Mouse (Mus musculus) myocyte (in vitro differentiated cells): ENCODE results near the gene Crx. TPM values are rescaled to one million over a fixed set of nuclear protein-coding genes. Genes with fewer than 3 reads are reported as not detected.
"Not testable (repeated sequence)": the region's sequence is repeated elsewhere in the genome, so short reads cannot be mapped to it uniquely, and the experiment has no call there.

Experiments used
- H3K27me3 ChIP-seq: one replicate; pipeline ENCODE4 v1.6.1; 2011; ENCODE audit not compliant: control insufficient read depth, insufficient read depth, insufficient read length
- H3K36me3 ChIP-seq: one replicate; pipeline ENCODE4 v1.6.1; 2011; ENCODE audit not compliant: control insufficient read depth, insufficient read depth
- H3K4me2 ChIP-seq: one replicate; pipeline ENCODE4 v1.6.1; 2011; ENCODE audit warnings: low read depth, control low read depth
- H3K4me3 ChIP-seq: one replicate; pipeline ENCODE4 v1.5.1; 2011; ENCODE audit warnings: mild to moderate bottlenecking, control low read depth, moderate library complexity
- H3K79me2 ChIP-seq: one replicate; pipeline ENCODE4 v1.6.1; 2011; ENCODE audit not compliant: control insufficient read depth, insufficient read depth
- H3ac ChIP-seq: one replicate; pipeline ENCODE4 v1.6.1; 2011; ENCODE audit not compliant: control insufficient read depth, insufficient read length
- CEBPB ChIP-seq: IDR thresholded peaks from 2 replicates; pipeline ENCODE4 v1.6.1; 2011; ENCODE audit warnings: mild to moderate bottlenecking, moderate library complexity; ENCODE audit not compliant: poor library complexity, insufficient read depth, severe bottlenecking
- E2F4 ChIP-seq: IDR thresholded peaks from one replicate; pipeline ENCODE4 v1.6.1; 2011; ENCODE audit warnings: mild to moderate bottlenecking, control low read depth, moderate library complexity; ENCODE audit not compliant: insufficient read depth
- MAX ChIP-seq: IDR thresholded peaks from one replicate; pipeline ENCODE4 v1.6.1; 2011; ENCODE audit warnings: low read depth, mild to moderate bottlenecking, control low read depth
- MYOD1 ChIP-seq, 3 experiments: IDR thresholded peaks; one replicate each; pipeline ENCODE4 v1.6.1; 2011; ENCODE audit warnings: control low read depth in 2 of 3, low read depth in 2 of 3, mild to moderate bottlenecking in 2 of 3, moderate library complexity in 1 of 3; ENCODE audit not compliant: insufficient read length in 2 of 3, control insufficient read depth in 1 of 3
- MYOG ChIP-seq, 3 experiments: IDR thresholded peaks; one replicate each; pipeline ENCODE4 v1.6.1; 2011; ENCODE audit warnings: control low read depth in 2 of 3, low read depth in 2 of 3, mild to moderate bottlenecking in 2 of 3; ENCODE audit not compliant: insufficient read length in 2 of 3, control insufficient read depth in 1 of 3, insufficient read depth in 1 of 3
- POLR2A ChIP-seq: IDR thresholded peaks from one replicate; pipeline ENCODE4 v1.6.1; 2011; ENCODE audit warnings: low read depth, mild to moderate bottlenecking, control low read depth, moderate library complexity; ENCODE audit not compliant: insufficient read length
- POLR2AphosphoS2 ChIP-seq: IDR thresholded peaks from one replicate; pipeline ENCODE4 v1.6.1; 2011; ENCODE audit warnings: low read depth, control low read depth; ENCODE audit not compliant: insufficient read length
- REST ChIP-seq: IDR thresholded peaks from one replicate; pipeline ENCODE4 v1.6.1; 2011; ENCODE audit warnings: mild to moderate bottlenecking, control low read depth, moderate library complexity; ENCODE audit not compliant: insufficient read depth, insufficient read length
- SRF ChIP-seq: IDR thresholded peaks from one replicate; pipeline ENCODE4 v1.6.1; 2011; ENCODE audit warnings: low read depth; ENCODE audit not compliant: control insufficient read depth, insufficient read length
- TCF12 ChIP-seq: IDR thresholded peaks from one replicate; pipeline ENCODE4 v1.6.1; 2011; ENCODE audit warnings: mild to moderate bottlenecking, control low read depth; ENCODE audit not compliant: poor library complexity, insufficient read depth, severe bottlenecking
- TCF3 ChIP-seq: IDR thresholded peaks from one replicate; pipeline ENCODE4 v1.6.1; 2011; ENCODE audit warnings: low read depth, control low read depth; ENCODE audit not compliant: insufficient read length
- USF1 ChIP-seq: IDR thresholded peaks from one replicate; pipeline ENCODE4 v1.6.1; 2011; ENCODE audit warnings: low read depth, mild to moderate bottlenecking, control low read depth, moderate library complexity
- polyA plus RNA-seq: library from polyadenylated mRNA; unstranded; fragments of >200 nt; fragmentation: generic; extraction: Trizol; gene quantifications from one replicate; pipeline ENCODE4 v1.2.1, GENCODE M21; 2012; ENCODE audit warnings: missing spikeins

Crx gene
- polyA plus RNA-seq, 1 experiment = not detected

- Histone ChIP-seq H3ac (no peak overlapping the region), H3K36me3 (peaks cover 18% of the 10 kb centered on the region), H3K4me2 (no peak overlapping the region), H3K27me3 (no peaks in the 10 kb centered on the region), H3K79me2 (peaks cover 24% of the 10 kb centered on the region), H3K4me3 (no peak overlapping the region)
- TF ChIP-seq E2F4 (no peak), POLR2AphosphoS2 (no peak), USF1 (no peak), TCF12 (no peak), MYOD1 (IDR thresholded peaks at IDR 0.05; ENCODE audit: control insufficient read depth in 1 of 3, insufficient read length in 2 of 3, low read depth in 2 of 3) (no peak), TCF3 (no peak), POLR2A (no peak), MAX (no peak)
These were observed 38.6 kb upstream of the Crx start for GRCm38 (mm10) chr7:15918371-15918770.

- Histone ChIP-seq H3K4me2 (no peak overlapping the region), H3ac (no peak overlapping the region), H3K36me3 (peaks cover 18% of the 10 kb centered on the region), H3K4me3 (no peak overlapping the region), H3K79me2 (peaks cover 23% of the 10 kb centered on the region), H3K27me3 (no peaks in the 10 kb centered on the region)
- TF ChIP-seq MAX (no peak), POLR2AphosphoS2 (no peak), E2F4 (no peak), REST (no peak), USF1 (no peak), SRF (no peak), MYOD1 (IDR thresholded peaks at IDR 0.05; ENCODE audit: control insufficient read depth in 1 of 3, insufficient read length in 2 of 3, low read depth in 2 of 3) (no peak), TCF12 (no peak), POLR2A (no peak), MYOG (IDR thresholded peaks at IDR 0.05; ENCODE audit: control insufficient read depth in 1 of 3, insufficient read depth in 1 of 3, insufficient read length in 2 of 3, low read depth in 2 of 3) (no peak), CEBPB (no peak), TCF3 (no peak)
These were observed 37.2 kb upstream of the Crx start for GRCm38 (mm10) chr7:15916996-15917395.

GRCm38 (mm10) chr7:15916134-15916723 is 36.5 kb upstream of the Crx start:
- TF ChIP-seq CEBPB (no peak), E2F4 (no peak), POLR2AphosphoS2 (peak; percentile 44), TCF12 (no peak)

GRCm38 (mm10) chr7:15915695-15916094 is 35.9 kb upstream of the Crx start:
- H3K4me2 ChIP-seq, H3K79me2 ChIP-seq, H3K27me3 ChIP-seq, H3K4me3 ChIP-seq, H3ac ChIP-seq: not testable (repeated sequence)
- H3K36me3 ChIP-seq = peaks cover 18% of the 10 kb centered on the region

More at GRCm38 (mm10) chr7:15916134-15916723, 36.5 kb upstream of the Crx start:
- Histone ChIP-seq H3K36me3 (peaks cover 18% of the 10 kb centered on the region), H3K4me3 (no peak overlapping the region), H3K4me2 (no peak overlapping the region), H3K27me3 (no peaks in the 10 kb centered on the region), H3ac (no peak overlapping the region), H3K79me2 (peaks cover 15% of the 10 kb centered on the region)

- H3K4me3 ChIP-seq = no peak overlapping the region
These were observed 35.0 kb upstream of the Crx start for GRCm38 (mm10) chr7:15914751-15915150.

GRCm38 (mm10) chr7:15914252-15914651 is 34.5 kb upstream of the Crx start:
- no peak for TF ChIP-seq POLR2AphosphoS2
- no peak for TF ChIP-seq TCF3
- TF ChIP-seq POLR2A = no peak
- TF ChIP-seq USF1 = no peak
- TF ChIP-seq CEBPB = no peak
- TF ChIP-seq MYOD1 (IDR thresholded peaks at IDR 0.05; ENCODE audit: control insufficient read depth in 1 of 3, insufficient read length in 2 of 3, low read depth in 2 of 3) = no peak
- H3K4me2 ChIP-seq = no peak overlapping the region
- no peaks in the 10 kb centered on the region for H3K27me3 ChIP-seq
- peaks cover 14% of the 10 kb centered on the region for H3K36me3 ChIP-seq
- H3ac ChIP-seq = no peak overlapping the region
- H3K79me2 ChIP-seq = no peaks in the 10 kb centered on the region
- H3K4me3 ChIP-seq = no peak overlapping the region

More at GRCm38 (mm10) chr7:15914751-15915150, 35.0 kb upstream of the Crx start:
- Histone ChIP-seq H3K36me3 (peaks cover 16% of the 10 kb centered on the region), H3ac (no peak overlapping the region), H3K4me2 (no peak overlapping the region), H3K27me3 (no peaks in the 10 kb centered on the region), H3K79me2 (peaks cover under 1% of the 10 kb centered on the region)
- TF ChIP-seq POLR2AphosphoS2 = peak; percentile 25
- no peak for TF ChIP-seq USF1
